Mouse (Mus musculus) kidney, adult 2 months (tissue): ENCODE results near the gene Ildr2.

Source experiments
- CTCF ChIP-seq: fragments of 200-500 bp; conservative IDR thresholded peaks from 2 replicates; pipeline ENCODE4 v1.5.1; 2011; ENCODE audit warnings: low read depth, mild to moderate bottlenecking, control low read depth, low read length, moderate library complexity, mixed read lengths; ENCODE audit not compliant: insufficient read depth, insufficient read length
- POLR2A ChIP-seq: fragments of 200-500 bp; IDR thresholded peaks from one replicate; pipeline ENCODE4 v1.6.1; 2011; ENCODE audit warnings: low read depth, low read length, control low read depth

DNA sequence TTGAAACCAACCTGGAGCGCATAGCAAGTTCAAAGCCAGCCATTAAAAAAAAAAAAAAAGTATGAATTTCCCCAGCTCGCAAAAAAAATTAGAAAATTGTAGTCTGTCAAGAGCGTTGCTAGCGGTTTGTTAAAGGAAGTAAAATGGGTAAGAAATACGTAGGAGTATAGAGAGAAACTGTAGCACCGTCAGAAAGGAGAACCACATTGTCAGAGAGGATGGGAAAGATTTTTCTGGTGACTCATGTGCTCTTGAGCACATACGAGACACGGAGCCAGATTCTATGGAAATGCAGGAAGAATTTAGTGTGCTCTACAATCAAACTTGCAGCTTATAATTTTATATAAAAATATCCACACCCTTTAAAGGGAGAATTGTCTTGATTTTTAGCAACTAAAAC, 45.9 kb downstream of the Ildr2 start:
- no peak for TF ChIP-seq CTCF
- no peak for TF ChIP-seq POLR2A
